Mouse (Mus musculus) ovary, postnatal 10 days (tissue): ENCODE measurements around the gene Hpse2.

Source experiments
- DNase-seq: peaks from one replicate; pipeline ENCODE4 v3.0.0; 2022; ENCODE audit warnings: low spot score

Hpse2 gene

GRCm38 (mm10) chr19:43174812-43175211, 213.3 kb downstream of the Hpse2 start:
- DNase-seq, result no peak

- DNase-seq, result no peak
Observed at GRCm38 (mm10) chr19:43156085-43156484, 232.1 kb downstream of the Hpse2 start.

GRCm38 (mm10) chr19:43155582-43155981, 232.6 kb downstream of the Hpse2 start:
- DNase-seq, result no peak

GRCm38 (mm10) chr19:43147901-43148300, 240.3 kb downstream of the Hpse2 start:
- DNase-seq, result no peak

GRCm38 (mm10) chr19:43146820-43147219, 241.3 kb downstream of the Hpse2 start:
- DNase-seq, result no peak

- no peak for DNase-seq
Observed at GRCm38 (mm10) chr19:43141646-43142045, 246.5 kb downstream of the Hpse2 start.

- DNase-seq, result no peak
Observed at GRCm38 (mm10) chr19:43109796-43110195, 278.4 kb downstream of the Hpse2 start.

GRCm38 (mm10) chr19:43096915-43097314, 291.2 kb downstream of the Hpse2 start:
- no peak for DNase-seq

GRCm38 (mm10) chr19:43087216-43087615, 300.9 kb downstream of the Hpse2 start:
- DNase-seq, result no peak

GRCm38 (mm10) chr19:43064155-43064554, 324.0 kb downstream of the Hpse2 start:
- no peak for DNase-seq

- no peak for DNase-seq
Observed at GRCm38 (mm10) chr19:43044506-43044905, 343.6 kb downstream of the Hpse2 start.

GRCm38 (mm10) chr19:43042721-43043120, 345.4 kb downstream of the Hpse2 start:
- DNase-seq, result no peak

- DNase-seq, result no peak
Observed at GRCm38 (mm10) chr19:43042211-43042610, 345.9 kb downstream of the Hpse2 start.

- DNase-seq, result no peak
Observed at GRCm38 (mm10) chr19:43036381-43036780, 351.8 kb downstream of the Hpse2 start.

- DNase-seq, result no peak
Observed at GRCm38 (mm10) chr19:43027305-43027704, 360.9 kb downstream of the Hpse2 start.

- DNase-seq, result no peak
Observed at GRCm38 (mm10) chr19:43022611-43023173, 365.5 kb downstream of the Hpse2 start.

- DNase-seq, result no peak
Observed at GRCm38 (mm10) chr19:43018792-43019191, 369.4 kb downstream of the Hpse2 start.

GRCm38 (mm10) chr19:42996406-42996805, 391.7 kb downstream of the Hpse2 start:
- DNase-seq, result no peak

GRCm38 (mm10) chr19:42988833-42989232, 399.3 kb downstream of the Hpse2 start:
- DNase-seq, result no peak

- no peak for DNase-seq
Observed at GRCm38 (mm10) chr19:42986315-42986701, 401.8 kb downstream of the Hpse2 start.

- no peak for DNase-seq
Observed at GRCm38 (mm10) chr19:42985372-42986314, 402.5 kb downstream of the Hpse2 start.

GRCm38 (mm10) chr19:42980537-42980936, 407.6 kb downstream of the Hpse2 start:
- DNase-seq, result no peak

GRCm38 (mm10) chr19:42977938-42978337, 410.2 kb downstream of the Hpse2 start:
- DNase-seq, result no peak
